Comparison of ENCODE assay signal across 19 mouse cellular contexts in the genomic region with DNA sequence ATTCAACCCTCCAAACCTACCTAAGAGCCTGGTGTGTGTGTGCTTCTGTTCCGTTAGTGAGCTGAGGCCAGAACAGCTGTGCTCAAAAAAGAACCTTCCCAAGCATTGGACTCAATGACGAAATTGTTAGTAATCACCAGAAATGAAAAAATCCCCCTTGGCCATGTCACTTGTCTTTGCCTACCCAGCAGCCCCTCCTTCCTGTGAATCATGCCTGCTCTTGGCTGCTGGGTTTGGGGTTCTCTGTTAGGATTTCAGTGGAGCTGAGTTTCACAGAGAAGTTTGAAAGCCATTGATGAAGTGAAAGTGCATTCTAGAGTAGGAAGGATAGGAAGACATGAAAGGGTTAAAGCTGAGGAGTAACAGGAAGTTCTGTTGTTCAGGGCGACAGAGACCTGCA. TPM values are rescaled to one million over a fixed set of nuclear protein-coding genes. Genes with fewer than 3 reads are reported as not detected.
DNase-seq lines count a peak whose midpoint lies in the region; ATAC-seq and TF ChIP-seq lines count a peak whose summit lies in the region.
"Had no signal": no experiment of that assay in that cellular context is flagged by ENCODE, and none has a peak within 500 bp of the region (broad histone marks: within the 10 kb centered on the region; RNA-seq: fewer than 3 reads in every experiment).

No protein-coding gene starts in this region.

- ATAC-seq in lung, postnatal 0 days: peak; percentile 12; the same call in 1 of the 2 replicates
- ATAC-seq in erythroblast, adult 5-6 weeks (replicated peaks; ENCODE audit: low FRiP score, poor library complexity, severe bottlenecking): no peak
- ATAC-seq: forebrain, postnatal 0 days; midbrain, embryonic 15.5 days had no signal

- TF ChIP-seq POLR2A in kidney, adult 2 months (IDR thresholded peaks at IDR 0.05; ENCODE audit: low read depth, low read length): no peak

- WGBS in lung, postnatal 0 days: 57% methylated on average over 3 of the region's 3 CpGs
- WGBS in kidney, adult 2 months: 63% methylated on average over 3 of the region's 3 CpGs

- H3K27me3 ChIP-seq in lung, postnatal 0 days (replicated peaks; ENCODE audit: insufficient read depth, low read length): no peaks in the 10 kb centered on the region
- no peaks in the 10 kb centered on the region for H3K27me3 ChIP-seq in kidney, adult 2 months (replicated peaks; ENCODE audit: control insufficient read depth, insufficient read depth, low read length)
- H3K27me3 ChIP-seq: megakaryocyte, embryonic 14.5 days; midbrain, embryonic 15.5 days had no signal

- H3K4me2 ChIP-seq in lung, postnatal 0 days (replicated peaks; ENCODE audit: low read depth, low read length): no peak overlapping the region
- H3K4me2 ChIP-seq: liver, embryonic 11.5 days; lung, embryonic 14.5 days; midbrain, embryonic 15.5 days had no signal

- H3K27ac ChIP-seq in lung, postnatal 0 days (ENCODE audit: low read length): no peak overlapping the region
- H3K27ac ChIP-seq in kidney, adult 2 months (ENCODE audit: insufficient read depth, low read depth, low read length): no peak overlapping the region
- H3K27ac ChIP-seq: embryonic facial prominence, embryonic 10.5 days; kidney, postnatal 0 days; layer of hippocampus, adult 2 months; midbrain, embryonic 15.5 days had no signal

- no peaks in the 10 kb centered on the region for H3K4me1 ChIP-seq in lung, postnatal 0 days (ENCODE audit: insufficient read depth, low read depth, low read length)
- H3K4me1 ChIP-seq in kidney, adult 2 months (ENCODE audit: control insufficient read depth, insufficient read depth, low read length): peaks cover 7% of the 10 kb centered on the region; the same call in 1 of the 2 replicates
- H3K4me1 ChIP-seq: embryonic facial prominence, embryonic 10.5 days; megakaryocyte, embryonic 14.5 days; midbrain, embryonic 15.5 days had no signal

- H3K4me3 ChIP-seq in lung, postnatal 0 days (ENCODE audit: low read depth, low read length): no peak overlapping the region
- no peak overlapping the region for H3K4me3 ChIP-seq in kidney, adult 2 months (ENCODE audit: insufficient read depth, low read depth, low read length)
- H3K4me3 ChIP-seq: embryonic facial prominence, embryonic 10.5 days; layer of hippocampus, adult 2 months; megakaryocyte, embryonic 14.5 days; midbrain, embryonic 15.5 days had no signal

- DNase-seq in adrenal gland, postnatal 36 days: peak; percentile 33 to 39
- DNase-seq in adrenal gland, postnatal 10 days: no peak
- peak; percentile 53 for DNase-seq in lung, postnatal 0 days (ENCODE audit: low spot score)
- DNase-seq in lung, postnatal 14 days: no peak
- DNase-seq in fibroblast of lung, adult 2 months (ENCODE audit: low read depth): peak; percentile 56
- DNase-seq in kidney, adult 2 months: no peak
- DNase-seq: cerebellum, adult 11-12 months; cerebellum, postnatal 36 days; forebrain, postnatal 0 days; heart, adult 11 months; lung, embryonic 14.5 days; thymus, postnatal 14 days had no signal

- H3K36me3 ChIP-seq in lung, postnatal 0 days (ENCODE audit: insufficient read depth, low read length): peaks cover 29% of the 10 kb centered on the region
- no peaks in the 10 kb centered on the region; the same call in 1 of the 2 replicates for H3K36me3 ChIP-seq in kidney, adult 2 months (ENCODE audit: control insufficient read depth, insufficient read depth, low read length)

- no peaks in the 10 kb centered on the region for H3K9me3 ChIP-seq in lung, postnatal 0 days (ENCODE audit: low read length)
- H3K9me3 ChIP-seq: embryonic facial prominence, embryonic 10.5 days; megakaryocyte, embryonic 14.5 days; midbrain, embryonic 15.5 days had no signal

- TF ChIP-seq EP300 in lung, postnatal 0 days (IDR thresholded peaks at IDR 0.05): no peak

- no peak for TF ChIP-seq CTCF in lung, postnatal 0 days (IDR thresholded peaks at IDR 0.05)
- no peak for TF ChIP-seq CTCF in kidney, adult 2 months (conservative IDR thresholded peaks at IDR 0.05; ENCODE audit: insufficient read depth, insufficient read length, low read depth, low read length)

- no peak overlapping the region for H3K9ac ChIP-seq in lung, postnatal 0 days (replicated peaks; ENCODE audit: low read depth)
- H3K9ac ChIP-seq: forebrain, postnatal 0 days; lung, embryonic 14.5 days; midbrain, embryonic 15.5 days had no signal

RNA-seq across cellular contexts. Expression of gene Tor1aip1, which starts 29.9 kb away (rescaled TPM):
- 100 to 1,000 TPM in 1 of 2 experiments, 10 to 100 TPM in 1; 98.4 to 125 TPM for total RNA-seq in adrenal gland, postnatal 36 days (2021)
- 10 to 100 TPM; 82.9 to 85.4 TPM for total RNA-seq in adrenal gland, postnatal 10 days (2021)
- polyA plus RNA-seq in lung, postnatal 0 days (2015; fragmentation: Nextera tagmentation; extraction: Ambion mirVana): 51.1 and 54.8 TPM in 2 replicates
- polyA plus RNA-seq in kidney, adult 2 months (2012; rRNA removed): 32.5 and 35.3 TPM in 2 replicates
- 65.9 and 70.0 TPM in 2 replicates for total RNA-seq in erythroblast, adult 5-6 weeks (2015; ENCODE audit: low replicate concordance)
- total RNA-seq in erythroblast, adult 5-6 weeks (2017; ENCODE audit: low replicate concordance): 58.6 and 67.1 TPM in 2 replicates

RNA-seq across cellular contexts. Expression of gene Tor1aip2, which starts 30.9 kb away (rescaled TPM):
- total RNA-seq in adrenal gland, postnatal 36 days (2021): 100 to 1,000 TPM; 124 to 146 TPM
- 100 to 1,000 TPM; 103 to 106 TPM for total RNA-seq in adrenal gland, postnatal 10 days (2021)
- polyA plus RNA-seq in lung, postnatal 0 days (2015; fragmentation: Nextera tagmentation; extraction: Ambion mirVana): 55.2 and 58.3 TPM in 2 replicates
- 84.6 and 85.7 TPM in 2 replicates for polyA plus RNA-seq in kidney, adult 2 months (2012; rRNA removed)
- 131 and 134 TPM in 2 replicates for total RNA-seq in erythroblast, adult 5-6 weeks (2015; ENCODE audit: low replicate concordance)
- 130 and 147 TPM in 2 replicates for total RNA-seq in erythroblast, adult 5-6 weeks (2017; ENCODE audit: low replicate concordance)

Comparison
In these comparisons a context has a peak if more than half of its experiments do, and no peak if none do; other contexts are left out.
1. DNase-seq: peak in adrenal gland, postnatal 36 days (2 of 2), lung, postnatal 0 days (single experiment) and fibroblast of lung, adult 2 months (single experiment); none in adrenal gland, postnatal 10 days (single experiment), lung, postnatal 14 days (single experiment) and kidney, adult 2 months (single experiment).